10 mouse cellular contexts compared by ENCODE assay signal in the genomic region with DNA sequence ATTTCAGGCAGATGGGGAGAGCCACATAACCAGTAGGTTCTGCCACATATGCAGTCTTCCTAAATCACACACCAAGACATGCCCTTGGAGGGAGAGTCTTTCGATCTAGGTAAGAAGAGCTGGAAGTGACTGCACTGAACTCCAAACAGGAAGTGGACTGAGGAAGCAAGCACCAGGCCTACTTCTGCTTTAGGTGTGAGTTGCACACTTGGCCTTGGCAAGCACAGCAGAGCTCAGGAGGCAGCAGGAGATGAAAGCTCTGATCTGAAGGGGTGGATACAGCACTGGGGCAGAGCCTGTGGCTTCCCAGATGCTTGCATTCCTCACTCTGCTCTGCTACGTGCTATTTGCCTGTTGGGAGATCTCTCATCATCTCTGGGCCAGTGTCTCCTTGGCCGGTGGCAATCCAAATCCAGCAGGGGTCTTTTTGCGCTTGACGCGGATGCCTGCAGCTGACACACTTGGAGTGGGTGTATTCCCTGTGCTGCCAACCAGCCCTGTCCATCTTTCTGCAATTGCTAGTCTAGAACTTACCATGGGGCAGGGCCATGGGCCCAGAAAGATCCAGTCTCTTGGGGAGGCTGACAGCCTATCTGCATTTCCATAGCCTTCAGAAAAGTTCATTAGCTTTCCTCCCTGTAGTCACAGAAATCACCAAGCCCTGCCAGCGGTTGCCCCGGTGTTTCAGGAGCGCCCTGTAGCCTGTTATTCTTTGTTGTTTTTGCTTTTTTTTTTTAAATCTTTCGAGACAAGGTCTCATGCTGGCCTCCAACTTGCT. TPM values are rescaled to one million over a fixed set of nuclear protein-coding genes. Genes with fewer than 3 reads are reported as not detected.
A peak's percentile ranks its signal among the peaks of the same experiment; 100 is the strongest.
DNase-seq lines count a peak whose midpoint lies in the region; ATAC-seq lines count a peak whose summit lies in the region.
"Had no signal": no experiment of that assay in that cellular context is flagged by ENCODE, and none has a peak within 500 bp of the region (broad histone marks: within the 10 kb centered on the region; RNA-seq: fewer than 3 reads in every experiment).

No protein-coding gene starts in this region.

- H3K4me3 ChIP-seq in heart, embryonic 11.5 days (ENCODE audit: low read depth, low read length), result no peak overlapping the region
- H3K4me3 ChIP-seq in embryonic facial prominence, embryonic 15.5 days (replicated peaks), result no peak overlapping the region
- no peak overlapping the region for H3K4me3 ChIP-seq in liver, embryonic 16.5 days (ENCODE audit: low read depth, low read length)
- H3K4me3 ChIP-seq: neural tube, embryonic 12.5 days had no signal

- intact Hi-C loops in heart, postnatal 10 days (cut with DNase I), result no loop called here

- peak overlapping the region; percentile 52 for H3K27ac ChIP-seq in heart, embryonic 11.5 days (ENCODE audit: low read depth, low read length)
- peak overlapping the region; percentile 44; the same call in 1 of the 2 replicates for H3K27ac ChIP-seq in embryonic facial prominence, embryonic 15.5 days (replicated peaks)
- peak overlapping the region; percentile 73 for H3K27ac ChIP-seq in liver, embryonic 16.5 days (ENCODE audit: low read length)
- H3K27ac ChIP-seq: neural tube, embryonic 12.5 days had no signal

- H3K9me3 ChIP-seq in heart, embryonic 11.5 days (replicated peaks; ENCODE audit: control insufficient read depth, low read length), result no peaks in the 10 kb centered on the region
- no peaks in the 10 kb centered on the region for H3K9me3 ChIP-seq in embryonic facial prominence, embryonic 15.5 days (replicated peaks)
- no peaks in the 10 kb centered on the region for H3K9me3 ChIP-seq in liver, embryonic 16.5 days (replicated peaks; ENCODE audit: control insufficient read depth, low read length)
- H3K9me3 ChIP-seq: neural tube, embryonic 12.5 days had no signal

- DNase-seq in heart, postnatal 10 days, result no peak
- peak; percentile 83 for DNase-seq in 416B (ENCODE audit: low read depth)
- no peak for DNase-seq in kidney, postnatal 4 days
- DNase-seq in frontal cortex, postnatal 25 days (ENCODE audit: low spot score in 2 of 2), result no peak
- no peak for DNase-seq in gastrocnemius, postnatal 10 days

- no peak overlapping the region for H3K4me2 ChIP-seq in heart, embryonic 11.5 days
- no peak overlapping the region for H3K4me2 ChIP-seq in embryonic facial prominence, embryonic 15.5 days (replicated peaks)
- H3K4me2 ChIP-seq in liver, embryonic 16.5 days (ENCODE audit: low read depth, low read length), result 0 out of 2 replicates have a peak overlapping the region, but pooled peaks have one; percentile 6
- H3K4me2 ChIP-seq: neural tube, embryonic 12.5 days had no signal

- WGBS in heart, embryonic 11.5 days (ENCODE audit: insufficient replicate concordance), result 69% methylated on average over 10 of the region's 10 CpGs
- WGBS in embryonic facial prominence, embryonic 15.5 days, result 72% methylated on average over 10 of the region's 10 CpGs
- 64% methylated on average over 10 of the region's 10 CpGs for WGBS in liver, embryonic 16.5 days (ENCODE audit: insufficient replicate concordance)

- peak overlapping the region; percentile 29; the same call in 1 of the 2 replicates for H3K9ac ChIP-seq in heart, embryonic 11.5 days (ENCODE audit: low read depth, low read length)
- H3K9ac ChIP-seq in embryonic facial prominence, embryonic 15.5 days, result no peak overlapping the region
- no peak overlapping the region; the same call in none of the 2 replicates for H3K9ac ChIP-seq in liver, embryonic 16.5 days (ENCODE audit: low read depth, low read length)
- H3K9ac ChIP-seq: neural tube, embryonic 12.5 days had no signal

- H3K27me3 ChIP-seq in heart, embryonic 11.5 days (ENCODE audit: control insufficient read depth, insufficient read depth, low read length), result no peaks in the 10 kb centered on the region
- no peaks in the 10 kb centered on the region for H3K27me3 ChIP-seq in embryonic facial prominence, embryonic 15.5 days
- H3K27me3 ChIP-seq in liver, embryonic 16.5 days (ENCODE audit: control insufficient read depth, insufficient read depth, low read depth, low read length), result no peaks in the 10 kb centered on the region
- H3K27me3 ChIP-seq: neural tube, embryonic 12.5 days had no signal

- no peaks in the 10 kb centered on the region for H3K36me3 ChIP-seq in heart, embryonic 11.5 days (ENCODE audit: control insufficient read depth, insufficient read depth, low read length)
- no peaks in the 10 kb centered on the region for H3K36me3 ChIP-seq in embryonic facial prominence, embryonic 15.5 days
- no peaks in the 10 kb centered on the region for H3K36me3 ChIP-seq in liver, embryonic 16.5 days (ENCODE audit: control insufficient read depth, insufficient read depth)
- H3K36me3 ChIP-seq: neural tube, embryonic 12.5 days had no signal

- no peak for ATAC-seq in heart, embryonic 11.5 days (replicated peaks; ENCODE audit: insufficient number of reproducible peaks, low FRiP score, low TSS enrichment)
- ATAC-seq in embryonic facial prominence, embryonic 15.5 days (ENCODE audit: insufficient number of reproducible peaks, low FRiP score, low TSS enrichment, low read depth), result no peak
- no peak for ATAC-seq in liver, embryonic 16.5 days (ENCODE audit: low read depth)

- H3K4me1 ChIP-seq in heart, embryonic 11.5 days (ENCODE audit: control insufficient read depth, insufficient read depth, low read length), result peaks cover 50% of the 10 kb centered on the region
- peaks cover 53% of the 10 kb centered on the region for H3K4me1 ChIP-seq in embryonic facial prominence, embryonic 15.5 days
- peaks cover 53% of the 10 kb centered on the region for H3K4me1 ChIP-seq in liver, embryonic 16.5 days (ENCODE audit: control insufficient read depth, low read depth, low read length)

RNA-seq across cellular contexts. Expression of a gene that starts 25.8 kb away (rescaled TPM):
- polyA plus RNA-seq in heart, embryonic 11.5 days (2014; fragmentation: Nextera tagmentation; extraction: Ambion mirVana), result not detected in 2 replicates
- total RNA-seq in heart, postnatal 10 days (2021), result under 1 TPM in 1 of 2 experiments, not detected in 1; 0.22 TPM
- 0.32 and 0.51 TPM in 2 replicates for polyA plus RNA-seq in embryonic facial prominence, embryonic 15.5 days (2015; fragmentation: Nextera tagmentation; extraction: Ambion mirVana)
- 0.06 TPM in 1 of 2 replicates, not detected in the other for polyA plus RNA-seq in liver, embryonic 16.5 days (2015; fragmentation: Nextera tagmentation; extraction: Ambion mirVana)
- not detected for total RNA-seq in gastrocnemius, postnatal 10 days (2021)
- total RNA-seq: gastrocnemius, adult 8-10 months had no signal

RNA-seq across cellular contexts. Expression of a gene that starts 34.0 kb away (rescaled TPM):
- polyA plus RNA-seq in heart, embryonic 11.5 days (2014; fragmentation: Nextera tagmentation; extraction: Ambion mirVana), result 10.6 and 11.9 TPM in 2 replicates
- total RNA-seq in heart, postnatal 10 days (2021), result 10 to 100 TPM; 18.3 to 21.2 TPM
- polyA plus RNA-seq in embryonic facial prominence, embryonic 15.5 days (2015; fragmentation: Nextera tagmentation; extraction: Ambion mirVana), result 15.0 and 16.0 TPM in 2 replicates
- 23.1 and 24.5 TPM in 2 replicates for polyA plus RNA-seq in liver, embryonic 16.5 days (2015; fragmentation: Nextera tagmentation; extraction: Ambion mirVana)
- 10 to 100 TPM; 11.4 to 17.3 TPM for total RNA-seq in gastrocnemius, postnatal 10 days (2021)

RNA-seq across cellular contexts. Expression of a gene that starts 41.1 kb away (rescaled TPM):
- 7.6 and 9.5 TPM in 2 replicates for polyA plus RNA-seq in heart, embryonic 11.5 days (2014; fragmentation: Nextera tagmentation; extraction: Ambion mirVana)
- total RNA-seq in heart, postnatal 10 days (2021), result 1 to 10 TPM; 1.9 to 2.4 TPM
- 10.8 and 11.5 TPM in 2 replicates for polyA plus RNA-seq in embryonic facial prominence, embryonic 15.5 days (2015; fragmentation: Nextera tagmentation; extraction: Ambion mirVana)
- 9.6 and 10.9 TPM in 2 replicates for polyA plus RNA-seq in liver, embryonic 16.5 days (2015; fragmentation: Nextera tagmentation; extraction: Ambion mirVana)
- 1 to 10 TPM in 1 of 2 experiments, under 1 TPM in 1; 0.92 to 1.4 TPM for total RNA-seq in gastrocnemius, postnatal 10 days (2021)
- total RNA-seq: gastrocnemius, adult 8-10 months had no signal
